Mouse (Mus musculus) right cerebral cortex, adult 2 months (tissue): ENCODE measurements at regions not wholly inside any gene's neighbourhood (a gene's known extent, or its start where the extent isn't known, plus 50 kb on each side); places are given as distances from the start of the nearest gene placed in this dataset.

Experiments
- DNase-seq, 2 experiments: peaks; one replicate each; pipeline ENCODE4 v3.0.0; 2021 to 2022; ENCODE audit warnings: low spot score in 2 of 2

DNA sequence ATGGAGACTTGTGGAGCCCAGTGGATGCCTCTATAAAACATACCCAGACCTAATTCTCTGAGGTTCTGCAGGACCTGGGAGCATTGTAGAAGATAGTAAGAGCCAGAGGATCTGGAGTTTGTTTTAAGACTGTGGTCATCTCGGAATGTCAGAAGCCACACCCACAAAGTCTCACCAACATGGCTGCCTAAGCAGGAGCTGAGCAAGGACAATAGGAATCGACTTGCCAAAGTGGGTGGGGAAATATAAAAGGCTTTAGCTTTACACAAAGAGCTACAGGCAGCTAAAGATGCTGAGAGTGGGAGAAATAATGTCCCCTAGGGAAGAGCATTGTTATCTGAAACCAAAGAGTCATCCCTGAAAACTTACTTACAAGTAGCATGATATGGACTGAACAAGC lies 364.7 kb upstream of the Pik3r1 start:
- DNase-seq = no peak

DNA sequence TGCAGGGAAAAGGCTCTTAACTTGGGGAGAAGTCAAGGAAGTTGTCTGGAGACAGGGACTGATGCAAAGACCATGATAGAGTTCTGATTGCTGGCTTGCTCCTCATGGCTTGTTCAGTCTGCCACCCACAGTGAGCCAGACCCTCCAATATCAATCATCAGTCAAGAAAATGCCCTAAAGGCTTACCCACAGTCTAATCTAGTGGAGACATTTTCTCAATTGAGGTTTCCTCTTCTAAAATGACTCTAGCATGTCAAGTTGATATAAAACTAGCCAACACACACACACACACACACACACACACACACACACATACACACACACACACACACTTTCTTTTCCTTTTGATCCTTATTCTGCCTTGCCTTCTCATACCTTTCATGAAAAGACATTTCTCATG lies 367.2 kb upstream of the Pik3r1 start:
- no peak for DNase-seq

DNA sequence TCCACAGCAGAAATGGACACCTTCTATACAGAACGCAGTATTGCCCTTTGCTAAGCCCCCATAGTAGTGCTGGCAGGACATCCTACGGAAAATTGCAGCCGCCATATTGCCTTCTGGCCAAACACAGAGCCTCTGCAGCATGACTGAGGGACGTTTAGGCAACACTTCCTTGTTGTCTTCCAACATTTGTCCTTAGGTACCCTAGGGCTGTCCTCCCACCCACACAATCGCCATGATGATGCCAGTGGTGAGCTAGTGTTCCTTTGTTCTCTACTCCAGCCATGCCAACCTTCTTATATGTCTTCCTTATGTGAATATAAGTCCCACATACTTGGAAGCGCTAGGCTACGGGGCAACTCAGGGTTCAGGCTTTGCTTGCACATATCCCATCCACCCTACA lies 375.0 kb upstream of the Pik3r1 start:
- no peak for DNase-seq

DNA sequence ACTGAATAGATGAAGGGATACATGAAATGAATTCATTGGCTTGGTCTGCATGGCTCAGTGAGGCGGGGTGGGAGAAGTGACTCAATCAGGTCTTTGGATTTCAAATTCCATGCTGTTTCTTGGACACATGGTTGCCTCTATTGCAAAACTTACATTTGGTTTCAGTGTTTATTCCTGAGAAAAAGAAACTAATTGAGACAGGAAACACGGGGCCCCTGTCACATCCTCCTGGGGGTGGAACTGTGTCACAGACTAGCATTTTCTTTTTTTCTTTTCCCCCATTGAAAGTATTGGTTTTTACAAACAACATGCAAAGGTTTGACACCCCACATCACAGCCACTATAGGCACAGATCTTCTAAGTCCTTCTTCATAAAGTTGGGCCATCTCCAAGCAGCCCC lies 375.8 kb upstream of the Pik3r1 start:
- DNase-seq = no peak

DNA sequence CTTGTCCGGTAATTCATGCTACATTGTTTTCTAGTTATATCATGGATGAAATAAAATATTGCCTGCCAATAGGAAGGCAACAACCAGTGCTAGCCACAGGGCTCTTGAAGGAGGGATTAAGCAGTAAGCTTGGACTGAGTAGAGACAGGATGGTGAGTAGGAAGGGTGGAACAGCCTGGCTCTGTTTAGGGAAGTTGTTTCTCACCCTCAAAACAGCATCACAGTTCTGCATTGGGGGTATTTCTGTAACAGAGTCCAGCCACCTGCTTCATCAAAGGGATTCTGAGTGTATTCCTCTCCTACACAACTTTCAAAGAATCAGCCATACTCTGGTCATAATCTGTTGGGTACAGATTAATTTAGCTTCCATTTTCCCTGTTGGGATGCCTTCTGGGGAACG lies 380.0 kb upstream of the Pik3r1 start:
- peak; percentile 2 to 10 for DNase-seq

DNA sequence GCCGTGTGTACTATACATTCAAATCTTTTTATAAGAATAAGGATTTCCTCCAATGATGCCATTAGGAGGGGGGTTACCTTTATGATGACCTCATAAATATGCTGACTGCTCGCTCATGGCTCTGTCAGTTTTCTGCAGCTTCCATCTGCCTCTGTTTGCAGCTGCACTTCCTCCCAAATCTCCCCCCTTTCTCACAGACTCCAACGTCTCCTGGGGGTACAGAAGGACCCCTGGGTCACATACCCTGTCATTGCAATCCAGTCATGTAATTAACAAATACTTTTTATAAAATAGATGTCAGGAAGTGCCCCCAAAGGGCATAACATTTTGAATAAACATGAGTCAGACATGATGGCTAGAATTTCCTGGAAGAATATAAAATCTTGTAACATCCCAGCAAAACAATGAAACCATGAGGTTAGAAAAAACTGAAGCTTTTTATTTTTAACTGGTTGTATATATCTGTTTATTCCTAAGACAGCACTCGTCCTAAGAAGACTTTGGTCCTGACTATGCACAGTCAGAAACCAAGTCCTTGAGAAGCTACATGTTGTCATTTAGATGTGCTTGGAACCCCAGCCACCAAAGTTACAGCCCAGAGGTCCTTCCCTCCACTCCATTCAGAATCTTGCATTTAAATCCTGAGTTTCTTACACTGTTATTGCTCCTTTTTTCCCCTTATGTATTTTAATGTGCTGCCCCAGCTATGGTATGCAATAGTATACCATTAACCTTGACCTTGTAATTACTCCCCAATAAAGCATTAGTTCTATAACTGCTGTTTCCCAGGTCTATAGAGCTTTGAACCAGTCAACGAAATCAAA lies 386.0 kb upstream of the Pik3r1 start:
- no peak for DNase-seq

DNA sequence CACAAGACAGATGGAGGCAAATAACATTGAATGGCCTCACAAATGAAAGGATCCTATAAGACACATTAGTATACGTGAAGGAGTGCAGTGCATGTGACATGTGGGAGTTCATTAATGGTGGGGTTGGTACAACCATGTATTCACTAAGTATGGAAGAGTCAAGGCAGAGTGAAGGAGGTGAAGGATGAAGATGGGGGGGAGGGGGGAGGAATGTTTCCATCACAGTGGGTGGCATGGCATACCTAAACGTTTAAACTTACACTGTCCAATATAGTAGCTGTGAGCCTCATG lies 386.5 kb upstream of the Pik3r1 start:
- no peak for DNase-seq

DNA sequence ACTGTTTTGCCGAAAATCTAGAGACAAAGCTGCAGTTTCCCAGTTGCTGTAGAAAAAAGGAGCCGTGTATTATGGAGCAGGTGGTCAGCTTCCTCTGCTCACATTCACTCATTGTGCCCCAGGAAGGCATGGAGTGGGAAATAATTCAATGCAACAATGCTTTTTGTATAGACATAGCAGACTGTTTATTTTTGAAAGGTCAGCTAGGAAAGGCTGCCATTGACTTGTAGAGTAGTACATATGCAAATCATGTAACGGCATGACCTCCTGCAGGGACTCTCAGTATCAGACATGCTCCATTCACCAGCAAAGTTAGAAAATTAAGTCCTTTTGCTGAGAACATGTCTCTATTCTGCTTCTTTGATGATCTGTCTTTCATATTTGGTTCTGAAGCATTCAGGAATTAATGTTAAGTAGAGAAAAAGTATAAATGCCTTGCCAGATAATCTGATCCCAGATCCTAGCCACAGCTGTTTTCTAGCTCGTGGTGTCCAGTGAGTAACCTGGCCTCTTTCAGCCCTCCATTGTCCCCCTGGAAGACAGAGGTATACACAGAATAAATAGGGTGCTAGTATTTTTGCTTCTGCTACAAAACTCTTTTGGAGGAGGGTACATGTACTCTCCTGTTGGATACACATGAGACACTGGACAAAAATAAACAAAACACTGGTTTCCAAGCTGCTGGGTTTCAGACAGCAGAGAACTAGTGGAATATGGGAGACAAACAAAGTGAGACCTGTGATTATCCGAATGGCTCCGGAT lies 389.5 kb upstream of the Pik3r1 start:
- no peak for DNase-seq

DNA sequence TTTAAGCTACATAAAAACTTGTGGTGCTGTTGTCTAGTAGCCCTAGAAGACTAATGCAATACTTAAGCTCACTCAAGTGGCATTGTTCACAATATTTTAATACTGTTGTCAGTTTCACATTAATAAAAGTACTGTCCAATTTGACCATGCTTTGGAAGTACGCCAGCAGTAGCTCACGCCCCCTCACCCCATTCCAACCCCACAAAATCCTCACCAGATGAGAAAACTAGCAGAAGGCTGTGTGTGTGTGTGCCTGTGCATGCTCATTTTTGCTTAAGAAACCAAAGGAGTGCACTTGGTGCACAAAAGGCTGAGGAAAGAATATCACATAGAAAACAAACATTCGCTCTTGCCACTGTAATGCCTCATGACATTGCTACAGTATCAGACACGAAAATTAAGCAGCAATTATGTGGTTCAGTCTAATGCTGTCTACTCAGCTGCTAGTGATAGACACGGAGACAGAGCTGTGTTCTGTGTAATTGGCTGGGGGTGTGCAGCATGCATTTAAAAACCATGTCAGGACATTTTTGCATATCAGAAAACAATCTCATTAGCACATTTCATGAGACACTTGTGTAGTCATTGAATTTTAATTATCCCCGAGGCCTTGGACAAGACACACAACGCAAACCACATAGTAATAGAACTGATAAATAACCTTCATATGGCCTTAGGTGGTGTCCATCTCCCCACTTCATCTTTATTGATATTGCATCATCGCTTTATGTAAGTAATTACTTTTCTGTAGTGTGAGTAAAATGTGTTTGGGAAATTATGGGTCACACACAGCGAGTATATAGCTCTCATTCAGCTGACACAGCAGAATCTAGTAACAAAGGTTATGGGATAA lies 405.6 kb upstream of the Pik3r1 start:
- no peak for DNase-seq

DNA sequence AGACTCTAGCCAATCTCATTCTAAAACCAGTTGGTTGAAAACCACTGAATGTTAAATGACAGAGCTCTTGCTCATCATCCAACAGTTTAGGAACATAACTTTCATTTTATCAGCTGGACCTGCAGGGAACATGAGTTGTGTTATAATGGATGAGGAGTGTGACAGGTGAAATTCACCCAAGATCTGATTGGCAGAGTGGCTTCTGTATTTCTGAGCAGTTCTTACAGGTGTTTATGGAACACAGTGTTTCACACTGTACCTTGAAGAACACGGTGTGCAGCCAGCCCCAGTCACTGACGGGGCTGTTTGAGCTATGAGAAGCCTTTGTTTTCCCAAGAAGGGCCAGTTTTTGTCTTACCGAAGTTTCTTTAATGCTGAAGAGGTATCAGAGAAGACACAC lies 406.4 kb upstream of the Pik3r1 start:
- DNase-seq = no peak

DNA sequence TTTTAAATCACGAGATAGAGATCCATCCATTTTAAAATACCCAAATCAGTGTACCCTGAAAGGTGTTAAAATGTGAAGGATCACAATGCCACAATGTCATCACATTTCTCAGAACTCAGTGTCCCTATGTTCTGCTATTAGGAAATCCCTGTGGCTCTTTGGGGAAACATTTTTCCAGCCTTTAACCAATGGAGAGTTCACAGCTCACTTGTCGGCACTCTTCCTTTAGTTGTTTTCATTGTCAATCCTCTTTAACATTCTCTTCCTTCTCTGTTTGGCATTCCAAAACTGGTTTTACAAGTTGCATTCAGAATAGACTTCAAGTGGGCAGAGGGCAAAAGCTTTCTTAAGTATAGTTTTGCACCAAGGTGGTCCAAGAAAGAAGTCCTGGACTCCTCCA lies 406.9 kb upstream of the Pik3r1 start:
- DNase-seq = no peak

DNA sequence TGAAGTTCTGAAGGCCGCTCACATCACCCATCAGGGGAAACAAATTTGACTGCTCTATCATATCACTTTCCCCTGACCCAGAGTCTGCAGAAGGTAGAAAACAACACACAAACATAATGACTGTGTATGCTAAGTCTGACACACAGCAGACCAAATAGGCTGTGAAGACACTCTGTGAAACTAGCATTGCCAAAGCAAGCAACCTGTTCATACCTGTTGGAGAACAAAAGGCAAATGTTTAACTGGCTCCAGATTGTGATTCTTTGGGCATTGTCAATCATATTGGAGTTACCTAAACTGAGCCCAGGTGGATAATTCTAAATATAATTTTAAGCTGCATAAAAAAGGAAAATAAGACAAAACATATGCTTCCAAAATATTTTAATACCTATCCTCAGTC lies 407.4 kb upstream of the Pik3r1 start:
- DNase-seq = no peak

DNA sequence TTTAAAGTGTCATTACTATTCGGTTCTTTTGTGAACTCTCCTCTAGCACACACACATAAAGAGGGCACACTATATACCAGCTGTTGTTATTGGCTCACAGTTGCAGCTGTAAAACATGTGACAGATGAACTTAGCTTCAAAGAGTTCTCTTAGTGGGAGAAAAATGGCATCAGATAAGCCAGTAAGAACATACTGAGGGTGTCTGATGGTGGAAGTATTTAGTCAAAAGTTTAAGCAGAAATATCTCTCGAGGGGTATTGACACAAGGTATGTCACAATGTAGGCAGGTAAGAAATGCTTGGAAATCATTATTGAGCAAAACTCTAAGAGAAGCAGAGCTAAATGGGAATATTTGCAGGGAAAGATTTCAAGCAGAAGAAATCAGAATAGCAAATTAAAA lies 408.4 kb upstream of the Pik3r1 start:
- no peak for DNase-seq

DNA sequence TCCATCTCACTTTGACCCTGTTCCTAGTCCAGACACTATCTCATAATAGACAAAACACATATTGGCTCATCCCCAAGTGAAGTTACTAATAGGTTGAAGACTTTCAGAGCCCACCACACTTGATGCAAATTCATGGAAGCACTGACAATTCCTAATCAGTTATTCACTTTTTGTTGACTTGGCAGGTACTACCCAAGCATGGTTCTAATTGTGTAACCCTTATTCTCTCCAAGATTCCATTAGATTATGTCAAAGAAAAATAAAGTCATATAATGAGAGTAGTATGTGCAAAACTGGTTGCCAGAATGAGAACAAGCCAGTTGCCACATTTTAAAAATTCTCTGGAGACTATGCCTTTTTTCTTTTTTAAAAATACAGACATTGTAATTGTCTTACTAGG lies 426.7 kb upstream of the Pik3r1 start:
- DNase-seq = no peak

DNA sequence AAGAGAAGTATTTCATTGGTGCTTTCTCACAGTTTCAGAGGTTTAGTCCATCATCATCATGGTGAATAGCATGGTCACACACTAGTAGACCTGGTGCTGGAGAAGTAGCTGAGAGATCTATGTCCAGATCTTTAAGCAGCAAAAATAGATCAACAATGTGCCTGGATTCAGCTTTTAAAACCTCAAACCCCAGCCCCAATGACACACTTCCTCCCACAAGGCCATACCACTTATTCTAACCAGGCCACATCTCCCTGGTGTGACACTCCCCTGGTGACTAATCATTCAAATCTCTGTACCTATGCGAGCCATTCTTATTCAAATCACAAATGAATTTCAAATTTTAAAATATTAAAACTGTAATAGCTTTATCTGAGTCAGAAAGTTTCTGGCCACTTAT lies 434.3 kb upstream of the Pik3r1 start:
- no peak for DNase-seq

DNA sequence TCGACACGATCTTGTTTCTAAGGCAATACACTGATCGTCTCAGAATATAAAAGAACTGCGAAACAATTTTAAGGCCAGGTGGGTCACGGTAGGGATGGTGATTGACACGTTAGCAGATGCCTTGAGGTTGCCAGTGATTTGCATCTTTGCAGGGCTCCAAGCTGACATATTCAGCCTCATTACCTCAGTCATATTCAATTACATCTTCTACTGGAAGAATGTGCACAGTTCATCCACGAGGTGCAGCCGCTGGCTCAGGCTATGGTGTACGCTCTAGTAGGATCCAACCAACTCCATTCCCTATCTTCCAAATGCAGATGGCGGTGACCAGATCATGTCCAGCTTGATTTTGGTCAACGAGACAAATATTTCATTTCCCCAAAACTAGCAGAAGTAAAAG lies 450.5 kb upstream of the Pik3r1 start:
- no peak for DNase-seq

DNA sequence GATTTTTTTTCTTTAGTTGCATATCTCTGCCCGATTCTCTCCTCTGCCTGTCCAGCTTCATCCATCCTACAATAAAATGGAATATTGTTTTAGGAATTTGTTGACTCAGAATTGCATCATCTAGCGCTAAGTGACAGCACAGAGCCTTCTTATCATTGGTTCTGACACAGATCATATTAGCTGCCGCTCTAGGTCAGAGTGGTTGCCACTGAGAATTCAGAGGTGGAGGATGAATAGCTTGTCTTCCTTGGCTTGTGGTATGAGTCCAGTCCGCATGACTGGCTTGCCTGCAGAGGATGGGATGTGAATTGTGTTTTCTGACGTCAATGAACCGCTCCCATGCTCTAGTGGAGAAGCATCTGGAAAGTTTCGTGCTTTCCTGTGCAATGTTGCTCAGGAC lies 462.3 kb upstream of the Cd180 start:
- no peak for DNase-seq

DNA sequence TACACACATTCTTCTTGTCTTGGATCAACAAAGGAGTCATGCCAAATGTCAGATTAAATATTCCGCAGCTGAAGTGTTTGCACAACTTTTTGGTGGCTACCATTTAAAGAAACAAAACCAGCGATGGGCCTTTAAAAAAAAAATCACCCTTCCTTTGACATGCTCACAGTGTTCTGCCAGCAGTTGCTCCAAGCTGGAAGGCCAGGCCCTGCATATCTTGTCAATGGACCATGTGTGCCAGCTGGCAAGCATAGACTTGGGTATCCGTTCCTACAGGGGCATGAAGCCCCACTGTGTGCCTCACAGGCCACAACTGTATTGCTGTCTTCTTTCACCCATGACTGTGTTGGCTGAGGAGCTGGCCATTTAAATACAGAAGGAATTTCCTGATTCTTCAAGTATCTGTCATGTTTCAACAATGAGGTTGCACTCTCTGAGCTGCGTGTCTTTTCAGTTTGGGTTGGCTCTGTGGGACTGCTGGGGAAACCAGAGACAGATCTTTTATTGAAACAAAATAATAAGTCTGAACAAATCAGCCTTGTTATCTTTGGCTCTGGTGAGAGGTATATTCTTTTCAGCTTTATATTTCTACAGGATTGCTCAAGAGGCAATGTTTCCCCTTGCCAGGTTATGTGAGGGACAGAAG lies 460.9 kb upstream of the Cd180 start:
- DNase-seq = no peak

DNA sequence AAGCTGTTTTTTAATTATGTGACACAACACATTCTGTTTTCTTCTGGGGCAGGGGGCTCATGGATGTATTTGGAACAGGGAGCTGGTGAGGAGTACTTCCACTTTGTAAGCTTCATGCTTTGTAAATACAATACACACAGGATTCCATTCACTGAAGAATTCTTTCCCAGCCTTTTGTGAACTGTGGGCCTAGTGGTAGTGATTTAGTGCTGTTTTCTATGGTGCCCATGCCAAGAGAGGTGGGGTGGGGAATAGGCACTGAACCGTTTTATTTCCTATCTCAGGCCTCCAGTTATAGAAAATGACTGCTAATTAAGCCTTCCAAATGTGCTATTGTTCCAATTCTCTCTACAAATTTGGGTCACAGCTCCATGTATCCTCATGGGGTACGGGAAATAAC lies 442.5 kb upstream of the Cd180 start:
- DNase-seq = no peak

DNA sequence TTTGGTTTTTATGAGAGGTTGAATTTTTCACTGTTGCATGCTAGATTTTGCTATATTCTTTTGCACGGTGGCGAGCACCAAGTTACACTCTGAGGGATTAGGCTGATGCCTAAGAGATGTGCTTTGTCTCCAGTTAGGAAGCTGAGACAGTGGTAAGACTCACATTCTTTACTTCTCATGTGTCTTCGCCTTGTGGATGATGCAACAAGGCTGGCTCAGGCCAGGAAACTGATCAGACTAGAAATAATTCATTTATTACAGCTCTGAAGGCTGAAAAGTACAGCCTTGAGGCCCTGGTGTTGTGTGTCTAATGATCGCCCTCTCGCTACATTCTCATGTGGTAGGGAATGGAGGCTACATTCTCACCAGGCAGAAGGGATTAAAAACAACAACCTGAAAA lies 441.6 kb upstream of the Cd180 start:
- no peak for DNase-seq

DNA sequence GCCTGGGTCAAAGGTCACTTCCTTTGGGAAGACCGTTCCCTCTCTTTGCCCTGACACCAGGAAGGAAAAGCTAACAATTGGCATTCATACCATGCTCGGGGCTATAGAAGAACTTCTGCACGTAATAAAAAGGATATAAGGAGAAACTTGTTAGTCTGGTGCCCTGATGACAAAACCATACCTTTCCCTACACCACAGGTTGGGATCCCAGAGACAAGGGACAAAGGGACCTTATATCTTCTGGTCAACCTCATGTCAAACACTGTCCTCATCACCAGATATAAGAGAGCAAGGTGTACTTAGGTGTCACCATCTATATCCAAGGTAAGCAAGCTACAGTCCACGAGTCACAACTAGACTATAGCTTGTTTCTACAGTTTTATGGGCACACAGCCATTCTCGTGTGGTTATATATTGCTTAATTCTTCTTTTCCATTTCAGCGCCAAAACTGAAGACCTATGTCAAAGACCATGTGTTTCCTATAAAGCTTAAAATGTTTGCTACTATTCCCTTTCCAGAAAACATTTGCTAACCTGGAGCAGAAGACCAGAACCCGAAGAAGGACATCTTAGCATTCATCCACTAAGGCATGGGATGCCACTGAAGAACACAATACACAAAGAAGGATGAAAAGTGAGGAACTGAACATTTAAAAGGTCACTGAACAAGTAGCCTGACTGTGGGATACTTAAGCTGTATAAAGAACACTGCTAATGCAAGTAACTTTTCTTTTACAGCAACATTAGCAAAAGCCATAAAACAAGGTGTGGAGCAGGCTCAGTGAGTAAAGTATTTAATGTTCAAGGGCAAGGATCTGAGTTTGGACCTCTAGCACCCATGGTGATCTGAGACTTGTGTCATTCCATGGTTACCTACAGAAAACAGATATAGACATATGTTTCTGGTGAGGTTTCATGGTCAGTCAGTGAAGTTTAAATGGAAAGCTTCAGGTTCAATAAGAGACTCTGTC lies 437.7 kb upstream of the Cd180 start:
- DNase-seq = no peak
